Mouse (Mus musculus) CH12.LX (cell line): ENCODE results near the gene Cyp4f17. TPM values are rescaled to one million over a fixed set of nuclear protein-coding genes. Genes with fewer than 3 reads are reported as not detected.
"Not testable (repeated sequence)": the region's sequence is repeated elsewhere in the genome, so short reads cannot be mapped to it uniquely, and the experiment has no call there.

Experiments
- DNase-seq: peaks from one replicate; pipeline ENCODE4 v3.0.0-alpha.2; 2013; ENCODE audit errors: extremely low read depth
- H3K27ac ChIP-seq: 2 replicates; pipeline ENCODE4 v1.5.1; 2012; ENCODE audit warnings: low read depth, mild to moderate bottlenecking, control low read depth, moderate library complexity; ENCODE audit not compliant: insufficient read depth
- H3K27me3 ChIP-seq: replicated peaks from 2 replicates; pipeline ENCODE3; 2012; ENCODE audit warnings: inconsistent platforms
- H3K36me3 ChIP-seq, 2 experiments: replicated peaks in 1 of 2; 2 replicates each; pipeline versions ENCODE3 to v1.6.1; 2012; ENCODE audit warnings: inconsistent platforms in 1 of 2, low read length in 1 of 2, mild to moderate bottlenecking in 1 of 2, mixed read lengths in 1 of 2, moderate library complexity in 1 of 2; ENCODE audit not compliant: control insufficient read depth in 1 of 2, insufficient read depth in 1 of 2
- H3K4me1 ChIP-seq, 2 experiments: 2 replicates each; pipeline ENCODE4 v1.6.1; 2012; ENCODE audit warnings: inconsistent platforms in 1 of 2, moderate library complexity in 1 of 2; ENCODE audit not compliant: insufficient read depth in 2 of 2, control insufficient read depth in 1 of 2
- H3K4me2 ChIP-seq: 2 replicates; pipeline ENCODE4 v1.6.1; 2012; ENCODE audit warnings: low read depth, mild to moderate bottlenecking, control low read depth; ENCODE audit not compliant: poor library complexity, insufficient read depth, severe bottlenecking
- H3K4me3 ChIP-seq, 3 experiments: fragments of 150-350 bp in 1 of 3; sonication (generic) in 1 of 3; replicated peaks in 1 of 3; 2 replicates each; pipeline versions ENCODE3 to v1.5.1; 2011 to 2012; ENCODE audit warnings: low read depth in 2 of 3, low read length in 2 of 3, mild to moderate bottlenecking in 2 of 3, moderate library complexity in 2 of 3, control low read depth in 1 of 3, improper control_type of control experiment in 1 of 3, inconsistent platforms in 1 of 3, mixed read lengths in 1 of 3; ENCODE audit not compliant: poor library complexity in 1 of 3
- H3K79me2 ChIP-seq: replicated peaks from 2 replicates; pipeline ENCODE4 v1.6.1; 2012; ENCODE audit warnings: mild to moderate bottlenecking, moderate library complexity; ENCODE audit not compliant: control insufficient read depth, poor library complexity, insufficient read depth, severe bottlenecking; ENCODE audit errors: extremely low read depth
- H3K9ac ChIP-seq: 2 replicates; pipeline ENCODE4 v1.6.1; 2012; ENCODE audit warnings: low read depth, mild to moderate bottlenecking, control low read depth, moderate library complexity; ENCODE audit not compliant: insufficient read depth
- H3K9me3 ChIP-seq: replicated peaks from 2 replicates; pipeline ENCODE3; 2012; ENCODE audit warnings: low read length, inconsistent platforms, mixed read lengths
- CHD2 ChIP-seq: IDR thresholded peaks from 2 replicates; pipeline ENCODE4 v1.6.1; 2011; ENCODE audit warnings: low read length, improper control_type of control experiment
- CTCF ChIP-seq, 2 experiments: IDR thresholded peaks in 1 of 2; conservative IDR thresholded peaks in 1 of 2; 2 replicates each; pipeline ENCODE4 v1.5.1; 2011 to 2012; ENCODE audit warnings: low read depth in 2 of 2, low read length in 2 of 2, improper control_type of control experiment in 1 of 2, inconsistent platforms in 1 of 2, mild to moderate bottlenecking in 1 of 2, moderate library complexity in 1 of 2
- E2F4 ChIP-seq: IDR thresholded peaks from 2 replicates; pipeline ENCODE4 v1.6.1; 2011; ENCODE audit warnings: low read depth, low read length, improper control_type of control experiment; ENCODE audit not compliant: insufficient replicate concordance
- EP300 ChIP-seq: IDR thresholded peaks from 2 replicates; pipeline ENCODE4 v1.6.1; 2011; ENCODE audit warnings: low read length, improper control_type of control experiment
- MAFK ChIP-seq: IDR thresholded peaks from 2 replicates; pipeline ENCODE4 v1.6.1; 2011; ENCODE audit warnings: low read length, improper control_type of control experiment; ENCODE audit not compliant: insufficient replicate concordance
- MAZ ChIP-seq: IDR thresholded peaks from 2 replicates; pipeline ENCODE4 v1.6.1; 2012; ENCODE audit warnings: low read depth, mild to moderate bottlenecking, inconsistent platforms, low read length, improper control_type of control experiment, moderate library complexity
- SMC3 ChIP-seq: IDR thresholded peaks from 2 replicates; pipeline ENCODE4 v1.6.1; 2011; ENCODE audit warnings: low read depth, low read length, improper control_type of control experiment
- ZC3H11A ChIP-seq: IDR thresholded peaks from 2 replicates; pipeline ENCODE4 v1.6.1; 2012; ENCODE audit warnings: low read depth, mild to moderate bottlenecking, inconsistent platforms, low read length, improper control_type of control experiment
- dilution Hi-C: fragments of 300-500 bp; cut with MboI; formaldehyde crosslinking; loops from 2 replicates; pipeline ENCODE4 v1.14.3; 2020; ENCODE audit warnings: low sequenced_read_pairs; ENCODE audit not compliant: extremely low pct_unique_long_range_greater_than_20kb, extremely low pct_ligation_motif_present
- in situ Hi-C: fragments of 300-500 bp; cut with MboI; formaldehyde crosslinking; loops from 3 replicates; pipeline ENCODE4 v1.14.3; 2019; ENCODE audit warnings: low sequenced_read_pairs, low pct_ligation_motif_present, low pct_unique_long_range_greater_than_20kb, mixed read lengths
- polyA plus RNA-seq: library from polyadenylated mRNA; unstranded; fragments of >175 nt; gene quantifications from 2 replicates; pipeline ENCODE4 v1.2.1, GENCODE M21; 2012; ENCODE audit warnings: low read depth; ENCODE audit not compliant: insufficient read length
- total RNA-seq, 2 experiments: library from RNA; depleted of rRNA; stranded (reverse); fragments of 300-350 nt in 1 of 2; fragments of >200 nt in 1 of 2; gene quantifications; 2 replicates each; pipeline ENCODE4 v1.2.3; 2012 to 2014

Cyp4f17 gene
- total and polyA plus RNA-seq, 3 experiments = 3.3 to 4.8 (median 4.1) TPM

GRCm38 (mm10) chr17:32494601-32495000, 11.2 kb upstream of the Cyp4f17 start:
- dilution Hi-C loops (no loop called here), in situ Hi-C loops (loop anchor here (5.0 to 25.0 kb wide), 3 partner anchors 52 to 357 kb away; no protein-coding TSS in a partner anchor)
- no peaks in the 10 kb centered on the region for H3K9me3 ChIP-seq
- H3K4me1 ChIP-seq = peaks cover 0 to under 1% of the 10 kb centered on the region in 2 experiments; a peak in 1 of 4 replicates
- H3K4me2 ChIP-seq = no peak overlapping the region
- no peaks in the 10 kb centered on the region for H3K79me2 ChIP-seq
- peak; percentile 77 for DNase-seq
- H3K27ac ChIP-seq = no peak overlapping the region
- no peaks in the 10 kb centered on the region for H3K27me3 ChIP-seq
- no peak overlapping the region for H3K4me3 ChIP-seq
- peak; percentile 70 to 96 for TF ChIP-seq CTCF (conservative IDR thresholded peaks at IDR 0.05 in 1 of 2, IDR thresholded peaks at IDR 0.05 in 1 of 2; ENCODE audit: low read depth in 2 of 2, low read length in 2 of 2)
- TF ChIP-seq SMC3 = peak; percentile 92
- peak; percentile 60 for TF ChIP-seq ZC3H11A
- no peak for TF ChIP-seq MAZ
- no peak for TF ChIP-seq E2F4
- H3K36me3 ChIP-seq = no peaks in the 10 kb centered on the region
- H3K9ac ChIP-seq = no peak overlapping the region

DNA sequence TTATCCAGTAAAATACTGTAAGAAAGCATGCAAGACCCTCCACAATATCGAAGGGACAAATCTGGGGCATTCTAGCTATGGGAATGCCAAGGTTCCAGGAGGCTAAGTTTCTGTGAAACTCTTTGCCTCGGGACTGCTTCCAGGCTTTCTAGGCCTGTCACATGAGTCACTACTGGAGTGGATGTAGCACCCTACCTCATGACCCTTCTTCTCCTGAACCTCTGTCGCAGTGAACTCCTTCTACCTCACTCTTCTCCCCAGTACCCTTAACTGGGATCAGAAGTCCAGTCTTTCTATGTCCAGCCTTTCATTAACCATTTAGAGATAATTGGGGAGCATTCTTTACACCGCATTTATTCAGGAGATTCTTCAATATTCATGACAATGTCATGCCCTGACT, 5.3 kb upstream of the Cyp4f17 start:
- H3K79me2 ChIP-seq, in situ Hi-C loops, H3K27ac ChIP-seq, H3K36me3 ChIP-seq, H3K9ac ChIP-seq, H3K9me3 ChIP-seq, H3K4me3 ChIP-seq, dilution Hi-C loops, DNase-seq, H3K27me3 ChIP-seq, H3K4me2 ChIP-seq: not testable (repeated sequence)
- peaks cover 6 to 13% of the 10 kb centered on the region in 2 experiments; a peak in 3 of 4 replicates for H3K4me1 ChIP-seq

- Histone ChIP-seq H3K4me3 (no peak overlapping the region), H3K9me3 (no peaks in the 10 kb centered on the region), H3K4me1 (peaks cover 6 to 15% of the 10 kb centered on the region in 2 experiments; a peak in 3 of 4 replicates), H3K79me2 (no peaks in the 10 kb centered on the region), H3K36me3 (no peaks in the 10 kb centered on the region), H3K27me3 (no peaks in the 10 kb centered on the region), H3K9ac (no peak overlapping the region), H3K4me2 (no peak overlapping the region), H3K27ac (no peak overlapping the region)
- no peak for DNase-seq
- TF ChIP-seq EP300 = no peak
- TF ChIP-seq MAFK = no peak
- no peak for TF ChIP-seq CHD2
- dilution Hi-C loops = no loop called here
- in situ Hi-C loops = no loop called here
Measured at GRCm38 (mm10) chr17:32501051-32501450, 4.8 kb upstream of the Cyp4f17 start.
